Mouse (Mus musculus) limb, embryonic 13.5 days (tissue): Measurements from ENCODE around the gene Padi1. TPM values are rescaled to one million over a fixed set of nuclear protein-coding genes. Genes with fewer than 3 reads are reported as not detected.

Source experiments
- ATAC-seq: fragments of 200-750 bp; cut with Nextera tagmentation; 2 replicates; pipeline ENCODE4 v1.8.0; 2017; ENCODE audit warnings: low read depth, moderate number of reproducible peaks, moderate TSS enrichment; ENCODE audit not compliant: low FRiP score
- H3K27ac ChIP-seq: fragments of 300-500 bp; sonication (generic); 2 replicates; pipeline ENCODE4 v1.5.1; 2015; ENCODE audit warnings: inconsistent platforms, mild to moderate bottlenecking, moderate library complexity
- H3K27me3 ChIP-seq: fragments of 300-500 bp; sonication (generic); 2 replicates; pipeline ENCODE4 v1.6.1; 2015; ENCODE audit warnings: mild to moderate bottlenecking, inconsistent platforms
- H3K36me3 ChIP-seq: fragments of 300-500 bp; sonication (generic); 2 replicates; pipeline ENCODE4 v1.6.1; 2015; ENCODE audit warnings: inconsistent platforms, mild to moderate bottlenecking, moderate library complexity
- H3K4me1 ChIP-seq: fragments of 300-500 bp; sonication (generic); 2 replicates; pipeline ENCODE4 v1.6.1; 2015; ENCODE audit warnings: inconsistent platforms
- H3K4me2 ChIP-seq: fragments of 300-500 bp; sonication (generic); replicated peaks from 2 replicates; pipeline ENCODE4 v1.6.1; 2015; ENCODE audit warnings: inconsistent platforms, mild to moderate bottlenecking, moderate library complexity
- H3K4me3 ChIP-seq: fragments of 300-500 bp; sonication (generic); 2 replicates; pipeline ENCODE4 v1.5.1; 2015; ENCODE audit warnings: moderate library complexity, mild to moderate bottlenecking, inconsistent platforms
- H3K9ac ChIP-seq: fragments of 300-500 bp; sonication (generic); 2 replicates; pipeline ENCODE4 v1.6.1; 2015; ENCODE audit warnings: mild to moderate bottlenecking, inconsistent platforms
- H3K9me3 ChIP-seq: fragments of 300-500 bp; sonication (generic); 2 replicates; pipeline ENCODE4 v1.6.1; 2016; ENCODE audit warnings: inconsistent platforms
- WGBS: fragments of 180-500 bp; shearing (Covaris S2); methylation state at CpG from one replicate; pipeline ENCODE4 v1.1.7; 2015; 5-methylcytosine and 5-hydroxymethylcytosine counted together
- polyA plus RNA-seq: library from polyadenylated mRNA; unstranded; fragments of >200 nt; fragmentation: Nextera tagmentation; extraction: Ambion mirVana; gene quantifications from 2 replicates; pipeline ENCODE4 v1.2.1, GENCODE M21; 2015

Padi1 gene
- polyA plus RNA-seq, 1 experiment from 2014 or later, result 0.25 TPM

GRCm38 (mm10) chr4:140860125-140860766 is 14.7 kb upstream of the Padi1 start:
- ATAC-seq, result no peak
- no peak overlapping the region for H3K27ac ChIP-seq
- 0 out of 2 replicates have a peak, but pooled peaks cover 5% of the 10 kb centered on the region for H3K27me3 ChIP-seq
- no peak overlapping the region for H3K9ac ChIP-seq
- no peak overlapping the region for H3K4me2 ChIP-seq
- no peaks in the 10 kb centered on the region for H3K9me3 ChIP-seq
- no peaks in the 10 kb centered on the region for H3K36me3 ChIP-seq
- H3K4me1 ChIP-seq, result peaks cover 5% of the 10 kb centered on the region
- 52% methylated on average over 7 of the region's 7 CpGs for WGBS
- no peak overlapping the region for H3K4me3 ChIP-seq

- H3K9me3 ChIP-seq, result no peaks in the 10 kb centered on the region
- 82% methylated on average over 11 of the region's 11 CpGs for WGBS
Measured at GRCm38 (mm10) chr4:140859291-140859690, 13.7 kb upstream of the Padi1 start.

GRCm38 (mm10) chr4:140857813-140858212 is 12.2 kb upstream of the Padi1 start:
- H3K4me2 ChIP-seq, result no peak overlapping the region
- H3K27ac ChIP-seq, result no peak overlapping the region
- H3K27me3 ChIP-seq, result 0 out of 2 replicates have a peak, but pooled peaks cover 5% of the 10 kb centered on the region
- H3K9ac ChIP-seq, result no peak overlapping the region
- peaks cover 5% of the 10 kb centered on the region for H3K4me1 ChIP-seq
- no peak overlapping the region for H3K4me3 ChIP-seq
- WGBS, result 69% methylated on average over 7 of the region's 7 CpGs
- no peaks in the 10 kb centered on the region for H3K9me3 ChIP-seq
- ATAC-seq, result no peak
- no peaks in the 10 kb centered on the region for H3K36me3 ChIP-seq

More at GRCm38 (mm10) chr4:140859291-140859690, 13.7 kb upstream of the Padi1 start:
- 0 out of 2 replicates have a peak, but pooled peaks cover 5% of the 10 kb centered on the region for H3K27me3 ChIP-seq
- no peak overlapping the region for H3K4me3 ChIP-seq
- no peak overlapping the region for H3K27ac ChIP-seq
- no peak overlapping the region for H3K4me2 ChIP-seq
- peaks cover 5% of the 10 kb centered on the region for H3K4me1 ChIP-seq
- no peak overlapping the region for H3K9ac ChIP-seq
- H3K36me3 ChIP-seq, result no peaks in the 10 kb centered on the region
- ATAC-seq, result no peak; the same call in 1 of the 2 replicates

- no peaks in the 10 kb centered on the region for H3K9me3 ChIP-seq
- H3K27me3 ChIP-seq, result 0 out of 2 replicates have a peak, but pooled peaks cover 5% of the 10 kb centered on the region
- no peak overlapping the region for H3K4me2 ChIP-seq
- no peak overlapping the region for H3K27ac ChIP-seq
- ATAC-seq, result no peak
- 81% methylated on average over 5 of the region's 5 CpGs for WGBS
- H3K9ac ChIP-seq, result no peak overlapping the region
- H3K4me1 ChIP-seq, result peaks cover 2% of the 10 kb centered on the region
- H3K36me3 ChIP-seq, result no peaks in the 10 kb centered on the region
- H3K4me3 ChIP-seq, result no peak overlapping the region
Measured at GRCm38 (mm10) chr4:140857041-140857440, 11.5 kb upstream of the Padi1 start.

GRCm38 (mm10) chr4:140855151-140855550 is 9.6 kb upstream of the Padi1 start:
- Histone ChIP-seq H3K4me2 (no peak overlapping the region), H3K9me3 (no peaks in the 10 kb centered on the region), H3K27me3 (0 out of 2 replicates have a peak, but pooled peaks cover 5% of the 10 kb centered on the region), H3K4me3 (no peak overlapping the region), H3K9ac (no peak overlapping the region), H3K4me1 (no peaks in the 10 kb centered on the region), H3K36me3 (no peaks in the 10 kb centered on the region), H3K27ac (no peak overlapping the region)
- no peak for ATAC-seq
- 84% methylated on average over 10 of the region's 10 CpGs for WGBS

- WGBS, result 69% methylated on average over 10 of the region's 10 CpGs
Measured at GRCm38 (mm10) chr4:140854455-140854864, 8.9 kb upstream of the Padi1 start.

GRCm38 (mm10) chr4:140853626-140854025 is 8.0 kb upstream of the Padi1 start:
- Histone ChIP-seq H3K27ac (no peak overlapping the region), H3K9me3 (no peaks in the 10 kb centered on the region), H3K4me2 (no peak overlapping the region), H3K4me1 (no peaks in the 10 kb centered on the region), H3K36me3 (no peaks in the 10 kb centered on the region), H3K9ac (no peak overlapping the region), H3K4me3 (no peak overlapping the region), H3K27me3 (0 out of 2 replicates have a peak, but pooled peaks cover 5% of the 10 kb centered on the region)
- no peak for ATAC-seq
- 59% methylated on average over 8 of the region's 8 CpGs for WGBS

More at GRCm38 (mm10) chr4:140854455-140854864, 8.9 kb upstream of the Padi1 start:
- Histone ChIP-seq H3K9me3 (no peaks in the 10 kb centered on the region), H3K4me2 (no peak overlapping the region), H3K36me3 (no peaks in the 10 kb centered on the region), H3K27ac (no peak overlapping the region), H3K4me3 (no peak overlapping the region), H3K4me1 (no peaks in the 10 kb centered on the region), H3K9ac (no peak overlapping the region), H3K27me3 (0 out of 2 replicates have a peak, but pooled peaks cover 5% of the 10 kb centered on the region)
- ATAC-seq, result no peak

- Histone ChIP-seq H3K27me3 (no peaks in the 10 kb centered on the region), H3K9me3 (no peaks in the 10 kb centered on the region), H3K4me1 (peaks cover 11% of the 10 kb centered on the region), H3K36me3 (no peaks in the 10 kb centered on the region), H3K4me3 (no peak overlapping the region), H3K9ac (no peak overlapping the region), H3K27ac (no peak overlapping the region), H3K4me2 (no peak overlapping the region)
- no peak for ATAC-seq
- WGBS, result 91% methylated on average over 11 of the region's 11 CpGs
Measured at GRCm38 (mm10) chr4:140849310-140849709, 3.7 kb upstream of the Padi1 start.

- Histone ChIP-seq H3K4me1 (peaks cover 20% of the 10 kb centered on the region), H3K27ac (no peak overlapping the region), H3K4me3 (no peak overlapping the region), H3K9ac (no peak overlapping the region), H3K9me3 (no peaks in the 10 kb centered on the region), H3K36me3 (no peaks in the 10 kb centered on the region), H3K27me3 (no peaks in the 10 kb centered on the region), H3K4me2 (no peak overlapping the region)
- no peak for ATAC-seq
- 63% methylated on average over 4 of the region's 4 CpGs for WGBS
Measured at GRCm38 (mm10) chr4:140844991-140845390, 587 bp downstream of the Padi1 start.

GRCm38 (mm10) chr4:140843670-140844280 is 1.8 kb downstream of the Padi1 start:
- Histone ChIP-seq H3K36me3 (no peaks in the 10 kb centered on the region), H3K4me3 (no peak overlapping the region), H3K27me3 (no peaks in the 10 kb centered on the region), H3K9ac (no peak overlapping the region), H3K27ac (no peak overlapping the region), H3K9me3 (no peaks in the 10 kb centered on the region), H3K4me2 (no peak overlapping the region), H3K4me1 (peaks cover 20% of the 10 kb centered on the region)
- no peak for ATAC-seq
- 59% methylated on average over 15 of the region's 15 CpGs for WGBS

- no peak for ATAC-seq
- H3K4me3 ChIP-seq, result no peak overlapping the region
Measured at GRCm38 (mm10) chr4:140842909-140843308, 2.7 kb downstream of the Padi1 start.

GRCm38 (mm10) chr4:140837879-140838278 is 7.7 kb downstream of the Padi1 start:
- no peaks in the 10 kb centered on the region; the same call in 1 of the 2 replicates for H3K27me3 ChIP-seq
- no peak overlapping the region for H3K4me3 ChIP-seq
- no peak for ATAC-seq
- no peak overlapping the region for H3K27ac ChIP-seq
- H3K9me3 ChIP-seq, result no peaks in the 10 kb centered on the region
- no peaks in the 10 kb centered on the region for H3K36me3 ChIP-seq
- 22% methylated on average over 8 of the region's 8 CpGs for WGBS
- H3K9ac ChIP-seq, result no peak overlapping the region
- no peak overlapping the region for H3K4me2 ChIP-seq
- peaks cover 22% of the 10 kb centered on the region for H3K4me1 ChIP-seq

More at GRCm38 (mm10) chr4:140842909-140843308, 2.7 kb downstream of the Padi1 start:
- Histone ChIP-seq H3K36me3 (no peaks in the 10 kb centered on the region), H3K4me1 (peaks cover 20% of the 10 kb centered on the region), H3K4me2 (no peak overlapping the region), H3K9me3 (no peaks in the 10 kb centered on the region), H3K9ac (no peak overlapping the region), H3K27me3 (no peaks in the 10 kb centered on the region), H3K27ac (no peak overlapping the region)
- 77% methylated on average over 1 of the region's 1 CpGs for WGBS
